Mouse (Mus musculus) liver, embryonic 14.5 days (tissue): ENCODE results near the gene Plod1.

Source experiments
- CTCF ChIP-seq: IDR thresholded peaks from 2 replicates; pipeline ENCODE4 v1.5.1; 2016; ENCODE audit warnings: antibody characterized with exemption, low read depth, control low read depth
- EP300 ChIP-seq: IDR thresholded peaks from 2 replicates; pipeline ENCODE4 v1.6.1; 2016; ENCODE audit warnings: antibody characterized with exemption, low read depth

DNA sequence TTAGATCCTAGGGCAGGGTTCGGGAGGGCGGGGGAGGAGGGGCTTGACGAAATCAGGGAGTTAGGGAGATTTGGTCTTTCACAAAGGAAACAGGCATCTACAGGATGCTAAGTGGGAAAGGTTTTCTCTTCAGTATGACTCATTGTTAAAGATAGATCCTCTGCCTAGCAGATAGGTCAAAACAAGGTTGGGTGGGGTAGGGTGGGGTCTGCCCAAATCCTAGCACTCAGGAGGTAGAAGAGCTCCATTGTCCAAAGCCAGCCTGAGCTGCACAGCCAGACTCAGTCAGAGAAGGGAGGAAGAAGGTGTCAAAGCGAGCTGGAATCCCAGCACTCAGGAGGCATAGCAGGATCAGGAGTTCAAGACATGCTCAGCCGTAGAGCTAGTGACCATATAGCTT lies 919 bp upstream of the Plod1 start:
- TF ChIP-seq CTCF: no peak
- TF ChIP-seq EP300: no peak
